Mouse (Mus musculus): Measurements from ENCODE around the gene Naglu. TPM values are rescaled to one million over a fixed set of nuclear protein-coding genes. Genes with fewer than 3 reads are reported as not detected.

The Naglu gene
- total and polyA plus RNA-seq, 3 experiments = 11.2 to 33.3 (median 13.8) TPM

DNA sequence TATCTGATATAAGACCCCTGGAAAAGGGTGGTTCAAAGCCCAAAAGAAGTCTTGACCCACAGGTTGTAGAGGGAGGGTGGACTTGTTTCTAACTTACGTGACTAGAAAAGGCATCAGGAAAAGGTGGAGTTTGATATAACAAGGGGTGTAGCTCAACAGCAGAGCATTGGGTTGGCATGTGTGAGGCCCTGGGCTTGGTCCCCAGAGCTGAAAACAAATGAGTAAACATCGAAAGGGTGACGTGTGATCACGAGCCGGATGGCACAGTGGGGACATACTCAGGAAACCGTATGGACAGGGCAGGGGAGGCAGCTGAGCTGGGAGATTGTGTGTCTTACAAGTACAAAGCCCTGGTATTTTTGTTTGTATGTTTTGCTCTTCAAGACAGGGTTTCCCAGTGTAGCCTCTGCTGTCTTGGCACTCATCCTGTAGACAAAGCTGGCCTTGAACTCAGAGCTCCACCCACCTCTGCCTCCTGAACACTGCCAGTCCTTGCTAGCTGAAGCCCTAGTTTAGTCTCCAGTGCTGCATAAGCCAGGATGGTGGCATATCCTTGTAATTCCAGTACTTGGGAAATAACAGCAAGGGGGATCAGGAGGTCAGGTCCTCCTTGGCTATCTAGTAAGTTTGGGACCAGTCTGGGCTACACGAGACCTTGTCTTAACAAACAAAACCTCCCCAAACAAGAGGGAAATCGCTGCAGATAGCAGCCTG lies 35.0 kb upstream of the Naglu start:
- in situ Hi-C loops (cut with MboI; ENCODE audit: low pct_ligation_motif_present, low pct_unique_long_range_greater_than_20kb, low sequenced_read_pairs) (no loop called here), dilution Hi-C loops (cut with MboI; ENCODE audit: extremely low pct_ligation_motif_present, extremely low pct_unique_long_range_greater_than_20kb, low sequenced_read_pairs) (no loop called here)
- Histone ChIP-seq H3K4me2 (ENCODE audit: insufficient read depth, low read depth, poor library complexity, severe bottlenecking) (no peak overlapping the region), H3K9me3 (replicated peaks; ENCODE audit: low read length) (no peaks in the 10 kb centered on the region), H3K9ac (ENCODE audit: insufficient read depth, low read depth) (no peak overlapping the region), H3K27me3 (replicated peaks) (no peaks in the 10 kb centered on the region), H3K4me1 (ENCODE audit: control insufficient read depth in 1 of 2, insufficient read depth in 2 of 2) (peaks cover 0 to 9% of the 10 kb centered on the region in 2 experiments; a peak in 1 of 4 replicates), H3K27ac (ENCODE audit: insufficient read depth, low read depth) (no peak overlapping the region), H3K4me3 (replicated peaks in 1 of 3; ENCODE audit: low read depth in 2 of 3, low read length in 2 of 3, poor library complexity in 1 of 3) (no peak overlapping the region), H3K79me2 (replicated peaks; ENCODE audit: control insufficient read depth, extremely low read depth, insufficient read depth, poor library complexity, severe bottlenecking) (no peaks in the 10 kb centered on the region), H3K36me3 (replicated peaks in 1 of 2; ENCODE audit: control insufficient read depth in 1 of 2, insufficient read depth in 1 of 2, low read length in 1 of 2) (peaks cover 77 to 91% of the 10 kb centered on the region in 2 experiments)
- no peak for DNase-seq (ENCODE audit: extremely low read depth)
- no peak for TF ChIP-seq ZC3H11A (IDR thresholded peaks at IDR 0.05; ENCODE audit: low read depth, low read length)
- no peak for TF ChIP-seq POLR2A (IDR thresholded peaks at IDR 0.05; ENCODE audit: low read depth, low read length)
- no peak for TF ChIP-seq HCFC1 (IDR thresholded peaks at IDR 0.05; ENCODE audit: low read depth, low read length)
- TF ChIP-seq ZMIZ1 (IDR thresholded peaks at IDR 0.05; ENCODE audit: low read depth, low read length) = no peak
- TF ChIP-seq KAT2A (IDR thresholded peaks at IDR 0.05; ENCODE audit: insufficient replicate concordance, low read length) = no peak
- no peak for TF ChIP-seq SIN3A (IDR thresholded peaks at IDR 0.05; ENCODE audit: low read length)
- no peak for TF ChIP-seq MYC (IDR thresholded peaks at IDR 0.05; ENCODE audit: low read depth, low read length)
- no peak for TF ChIP-seq PAX5 (IDR thresholded peaks at IDR 0.05; ENCODE audit: low read length)
- TF ChIP-seq MAFK (IDR thresholded peaks at IDR 0.05; ENCODE audit: insufficient replicate concordance, low read length) = no peak
- no peak for TF ChIP-seq CTCF (conservative IDR thresholded peaks at IDR 0.05 in 1 of 2, IDR thresholded peaks at IDR 0.05 in 1 of 2; ENCODE audit: low read depth in 2 of 2, low read length in 2 of 2)
- no peak for TF ChIP-seq MXI1 (IDR thresholded peaks at IDR 0.05; ENCODE audit: low read depth, low read length)
- TF ChIP-seq MEF2A (IDR thresholded peaks at IDR 0.05; ENCODE audit: borderline replicate concordance, low read depth, low read length) = no peak
- TF ChIP-seq ELF1 (IDR thresholded peaks at IDR 0.05; ENCODE audit: low read depth, low read length) = no peak
- no peak for TF ChIP-seq CHD1 (IDR thresholded peaks at IDR 0.05; ENCODE audit: low read depth, low read length)
- TF ChIP-seq ZNF384 (IDR thresholded peaks at IDR 0.05; ENCODE audit: low read depth, low read length) = no peak
- no peak for TF ChIP-seq EP300 (IDR thresholded peaks at IDR 0.05; ENCODE audit: low read length)
- no peak for TF ChIP-seq GABPA (IDR thresholded peaks at IDR 0.05; ENCODE audit: insufficient replicate concordance, low read depth, low read length)
- no peak for TF ChIP-seq JUND (conservative IDR thresholded peaks at IDR 0.05; ENCODE audit: low read depth, low read length)
- no peak for TF ChIP-seq JUN (IDR thresholded peaks at IDR 0.05; ENCODE audit: insufficient read depth, low read depth, low read length)
- TF ChIP-seq IRF4 (IDR thresholded peaks at IDR 0.05; ENCODE audit: low read depth, low read length) = no peak

DNA sequence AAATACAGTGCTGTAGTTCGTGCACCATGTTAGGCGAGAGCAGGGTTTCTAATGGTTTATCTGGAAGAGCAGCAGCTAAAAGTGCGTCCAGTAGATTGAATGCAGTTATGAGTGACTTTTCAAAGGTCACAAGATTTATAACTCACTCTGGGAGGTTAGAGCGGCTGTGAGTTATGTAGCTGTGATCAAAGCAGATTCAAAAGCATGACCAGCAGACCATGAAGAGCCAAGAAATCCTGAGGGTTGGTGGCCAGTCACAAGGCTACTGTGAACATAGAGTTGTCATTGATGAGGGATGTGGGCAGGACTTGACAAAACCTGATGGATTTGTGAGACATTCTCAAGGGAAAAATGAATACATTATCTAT lies 34.5 kb upstream of the Naglu start:
- dilution Hi-C loops (cut with MboI; ENCODE audit: extremely low pct_ligation_motif_present, extremely low pct_unique_long_range_greater_than_20kb, low sequenced_read_pairs) (no loop called here), in situ Hi-C loops (cut with MboI; ENCODE audit: low pct_ligation_motif_present, low pct_unique_long_range_greater_than_20kb, low sequenced_read_pairs) (no loop called here)
- H3K9ac ChIP-seq (ENCODE audit: insufficient read depth, low read depth) = no peak overlapping the region
- H3K36me3 ChIP-seq (replicated peaks in 1 of 2; ENCODE audit: control insufficient read depth in 1 of 2, insufficient read depth in 1 of 2, low read length in 1 of 2) = peaks cover 77 to 91% of the 10 kb centered on the region in 2 experiments
- no peak overlapping the region for H3K4me3 ChIP-seq (replicated peaks in 1 of 3; ENCODE audit: low read depth in 2 of 3, low read length in 2 of 3, poor library complexity in 1 of 3)
- peaks cover 0 to 4% of the 10 kb centered on the region in 2 experiments; a peak in 1 of 4 replicates for H3K4me1 ChIP-seq (ENCODE audit: control insufficient read depth in 1 of 2, insufficient read depth in 2 of 2)
- H3K4me2 ChIP-seq (ENCODE audit: insufficient read depth, low read depth, poor library complexity, severe bottlenecking) = no peak overlapping the region
- DNase-seq (ENCODE audit: extremely low read depth) = no peak
- H3K27me3 ChIP-seq (replicated peaks) = no peaks in the 10 kb centered on the region
- H3K79me2 ChIP-seq (replicated peaks; ENCODE audit: control insufficient read depth, extremely low read depth, insufficient read depth, poor library complexity, severe bottlenecking) = no peaks in the 10 kb centered on the region
- no peak for TF ChIP-seq TCF12 (IDR thresholded peaks at IDR 0.05; ENCODE audit: low read depth, low read length)
- no peak for TF ChIP-seq POLR2A (IDR thresholded peaks at IDR 0.05; ENCODE audit: low read depth, low read length)
- no peak for TF ChIP-seq ZNF384 (IDR thresholded peaks at IDR 0.05; ENCODE audit: low read depth, low read length)
- no peak for TF ChIP-seq ELF1 (IDR thresholded peaks at IDR 0.05; ENCODE audit: low read depth, low read length)
- TF ChIP-seq MAZ (IDR thresholded peaks at IDR 0.05; ENCODE audit: low read depth, low read length) = no peak
- TF ChIP-seq MXI1 (IDR thresholded peaks at IDR 0.05; ENCODE audit: low read depth, low read length) = no peak
- no peak for TF ChIP-seq E2F4 (IDR thresholded peaks at IDR 0.05; ENCODE audit: insufficient replicate concordance, low read depth, low read length)
- TF ChIP-seq MAFK (IDR thresholded peaks at IDR 0.05; ENCODE audit: insufficient replicate concordance, low read length) = no peak
- no peak for TF ChIP-seq SMC3 (IDR thresholded peaks at IDR 0.05; ENCODE audit: low read depth, low read length)
- no peak for TF ChIP-seq CHD2 (IDR thresholded peaks at IDR 0.05; ENCODE audit: low read length)
- no peak for TF ChIP-seq MYC (IDR thresholded peaks at IDR 0.05; ENCODE audit: low read depth, low read length)
- TF ChIP-seq BHLHE40 (IDR thresholded peaks at IDR 0.05; ENCODE audit: low read depth, low read length) = no peak
- TF ChIP-seq JUND (conservative IDR thresholded peaks at IDR 0.05; ENCODE audit: low read depth, low read length) = no peak
- no peak for TF ChIP-seq KAT2A (IDR thresholded peaks at IDR 0.05; ENCODE audit: insufficient replicate concordance, low read length)
- no peak for TF ChIP-seq SIN3A (IDR thresholded peaks at IDR 0.05; ENCODE audit: low read length)
- H3K27ac ChIP-seq (ENCODE audit: insufficient read depth, low read depth) = no peak overlapping the region
- H3K9me3 ChIP-seq (replicated peaks; ENCODE audit: low read length) = no peaks in the 10 kb centered on the region
